39 mouse cellular contexts compared by ENCODE assay signal in genomic region chr8:106559844-106560243, GRCm38 (mm10). TPM values are rescaled to one million over a fixed set of nuclear protein-coding genes. Genes with fewer than 3 reads are reported as not detected.
DNase-seq lines count a peak whose midpoint lies in the region; ATAC-seq lines count a peak whose summit lies in the region.
"Had no signal": no experiment of that assay in that cellular context is flagged by ENCODE, and none has a peak within 500 bp of the region (broad histone marks: within the 10 kb centered on the region; RNA-seq: fewer than 3 reads in every experiment).

No protein-coding gene starts in this region.

- H3K4me2 ChIP-seq in forebrain, embryonic 15.5 days (replicated peaks), result no peak overlapping the region
- H3K4me2 ChIP-seq: embryonic facial prominence, embryonic 13.5 days; heart, embryonic 12.5 days; hindbrain, embryonic 13.5 days; limb, embryonic 13.5 days; liver, embryonic 15.5 days; midbrain, embryonic 13.5 days; neural tube, embryonic 13.5 days had no signal

- no peaks in the 10 kb centered on the region for H3K4me1 ChIP-seq in forebrain, embryonic 15.5 days
- H3K4me1 ChIP-seq: hindbrain, embryonic 13.5 days; midbrain, embryonic 13.5 days had no signal

- no peak for ATAC-seq in forebrain, embryonic 15.5 days (replicated peaks)
- ATAC-seq: intestine, embryonic 16.5 days; midbrain, embryonic 13.5 days had no signal

- H3K4me3 ChIP-seq in forebrain, embryonic 15.5 days, result no peak overlapping the region
- H3K4me3 ChIP-seq: embryonic facial prominence, embryonic 13.5 days; erythroblast, embryonic 14.5 days; heart, adult 2 months; heart, embryonic 12.5 days; hindbrain, embryonic 13.5 days; limb, embryonic 13.5 days; liver, embryonic 15.5 days; midbrain, embryonic 13.5 days; neural tube, embryonic 13.5 days had no signal

- H3K9me3 ChIP-seq in forebrain, embryonic 15.5 days, result peaks cover 8% of the 10 kb centered on the region; the same call in 1 of the 2 replicates
- H3K9me3 ChIP-seq: G1E; liver, embryonic 15.5 days had no signal

- H3K27ac ChIP-seq in forebrain, embryonic 15.5 days (replicated peaks), result no peak overlapping the region
- H3K27ac ChIP-seq: embryonic facial prominence, embryonic 13.5 days; heart, adult 2 months; hindbrain, embryonic 13.5 days; limb, embryonic 13.5 days; liver, embryonic 15.5 days; midbrain, embryonic 13.5 days; neural tube, embryonic 13.5 days; stomach, postnatal 0 days had no signal

- no peaks in the 10 kb centered on the region for H3K36me3 ChIP-seq in forebrain, embryonic 15.5 days
- H3K36me3 ChIP-seq: G1E; hindbrain, embryonic 13.5 days; liver, embryonic 15.5 days; midbrain, embryonic 13.5 days had no signal

- WGBS in forebrain, embryonic 15.5 days, result 69% methylated on average over 9 of the region's 9 CpGs

- intact Hi-C loops in gastrocnemius, postnatal 14 days (cut with DNase I; ENCODE audit: low total_unique reads), result no loop called here

- no peak overlapping the region for H3K9ac ChIP-seq in forebrain, embryonic 15.5 days (replicated peaks)
- H3K9ac ChIP-seq: embryonic facial prominence, embryonic 13.5 days; heart, embryonic 12.5 days; hindbrain, embryonic 13.5 days; limb, embryonic 13.5 days; liver, embryonic 15.5 days; midbrain, embryonic 13.5 days; neural tube, embryonic 13.5 days had no signal

- H3K27me3 ChIP-seq in forebrain, embryonic 15.5 days, result no peaks in the 10 kb centered on the region
- H3K27me3 ChIP-seq: embryonic facial prominence, embryonic 13.5 days; heart, embryonic 12.5 days; hindbrain, embryonic 13.5 days; limb, embryonic 13.5 days; liver, embryonic 15.5 days; neural tube, embryonic 13.5 days had no signal

- DNase-seq in layer of hippocampus, adult 11-12 months (ENCODE audit: low spot score), result peak; percentile 46
- no peak for DNase-seq in layer of hippocampus, postnatal 10 days (ENCODE audit: low spot score in 2 of 2)
- DNase-seq in layer of hippocampus, adult 18-20 months (ENCODE audit: low spot score in 2 of 2), result peak; percentile 61 to 85
- peak; percentile 27 to 35 for DNase-seq in layer of hippocampus, postnatal 36 days
- no peak for DNase-seq in frontal cortex, postnatal 14 days (ENCODE audit: low spot score in 2 of 2)
- no peak for DNase-seq in gastrocnemius, postnatal 14 days
- DNase-seq: adrenal gland, postnatal 10 days; cerebellum, adult 11-12 months; cerebellum, adult 9-11 months; gastrocnemius, postnatal 36 days; heart, adult 2 months; heart, postnatal 4 days; kidney, adult 8-10 months; kidney, postnatal 10 days; lung, postnatal 36 days; right cerebral cortex, postnatal 4 days had no signal

RNA-seq across cellular contexts. Expression of gene Gm10073, which starts 13.4 kb away (rescaled TPM):
- 100 to 1,000 TPM; 122 to 132 TPM for total RNA-seq in layer of hippocampus, postnatal 10 days (2021)
- 10 to 100 TPM; 87.0 to 90.7 TPM for total RNA-seq in layer of hippocampus, adult 18-20 months (2021)
- total RNA-seq in layer of hippocampus, postnatal 36 days (2021), result 10 to 100 TPM; 86.3 to 90.8 TPM
- total RNA-seq in gastrocnemius, postnatal 14 days (2021), result 100 to 1,000 TPM; 107 to 123 TPM
- polyA plus RNA-seq in forebrain, embryonic 15.5 days (2015; fragmentation: Nextera tagmentation; extraction: Ambion mirVana), result 5.2 and 7.9 TPM in 2 replicates

RNA-seq across cellular contexts. Expression of gene Cdh1, which starts 43.3 kb away (rescaled TPM):
- 1 to 10 TPM in 1 of 2 experiments, under 1 TPM in 1; 0.46 to 1.7 TPM for total RNA-seq in layer of hippocampus, postnatal 10 days (2021)
- under 1 TPM; 0.27 to 0.76 TPM for total RNA-seq in layer of hippocampus, adult 18-20 months (2021)
- under 1 TPM; 0.20 to 0.48 TPM for total RNA-seq in layer of hippocampus, postnatal 36 days (2021)
- total RNA-seq in gastrocnemius, postnatal 14 days (2021), result 1 to 10 TPM in 1 of 2 experiments, under 1 TPM in 1; 0.55 to 1.4 TPM
- polyA plus RNA-seq in forebrain, embryonic 15.5 days (2015; fragmentation: Nextera tagmentation; extraction: Ambion mirVana), result 1.2 and 1.8 TPM in 2 replicates
- total RNA-seq: heart, adult 2 months; megakaryocyte-erythroid progenitor cell, adult 5-6 weeks had no signal
- polyA plus RNA-seq: erythroblast, embryonic 14.5 days; G1E had no signal

RNA-seq across cellular contexts. Expression of gene Cdh3, which starts 49.2 kb away (rescaled TPM):
- total RNA-seq in layer of hippocampus, postnatal 10 days (2021), result under 1 TPM; 0.11 to 0.32 TPM
- total RNA-seq in layer of hippocampus, adult 18-20 months (2021), result under 1 TPM in 1 of 2 experiments, not detected in 1; 0.25 TPM
- total RNA-seq in layer of hippocampus, postnatal 36 days (2021), result under 1 TPM; 0.07 to 0.35 TPM
- under 1 TPM; 0.16 to 0.29 TPM for total RNA-seq in gastrocnemius, postnatal 14 days (2021)
- polyA plus RNA-seq in forebrain, embryonic 15.5 days (2015; fragmentation: Nextera tagmentation; extraction: Ambion mirVana), result 0.83 and 1.3 TPM in 2 replicates
- total RNA-seq: gastrocnemius, adult 18-20 months; megakaryocyte-erythroid progenitor cell, adult 5-6 weeks had no signal
- polyA plus RNA-seq: erythroblast, embryonic 14.5 days; G1E had no signal

RNA-seq across cellular contexts. Expression of gene 6030452D12Rik, which starts 59.5 kb away (rescaled TPM):
- not detected for total RNA-seq in layer of hippocampus, postnatal 10 days (2021)
- not detected for total RNA-seq in layer of hippocampus, adult 18-20 months (2021)
- not detected for total RNA-seq in layer of hippocampus, postnatal 36 days (2021)
- not detected for total RNA-seq in gastrocnemius, postnatal 14 days (2021)
- polyA plus RNA-seq in forebrain, embryonic 15.5 days (2015; fragmentation: Nextera tagmentation; extraction: Ambion mirVana), result not detected in 2 replicates
- total RNA-seq: adrenal gland, postnatal 10 days; G1E; gastrocnemius, adult 18-20 months; gastrocnemius, postnatal 36 days; heart, adult 2 months; heart, postnatal 4 days; left cerebral cortex, adult 8-10 months; left cerebral cortex, postnatal 36 days; megakaryocyte-erythroid progenitor cell, adult 5-6 weeks had no signal
- polyA plus RNA-seq: embryonic facial prominence, embryonic 13.5 days; erythroblast, embryonic 14.5 days; forebrain, embryonic 11.5 days; G1E; heart, adult 2 months; heart, embryonic 12.5 days; heart, postnatal 0 days; hindbrain, embryonic 13.5 days; intestine, embryonic 16.5 days; large intestine, adult 2 months; limb, embryonic 13.5 days; liver, embryonic 15.5 days; lung, embryonic 16.5 days; midbrain, embryonic 13.5 days; neural tube, embryonic 13.5 days; spleen, adult 2 months; stomach, postnatal 0 days; thymus, postnatal 0 days; urinary bladder, adult 2 months had no signal

Comparison
In these comparisons a context has a peak if more than half of its experiments do, and no peak if none do; other contexts are left out.
1. DNase-seq: peak in layer of hippocampus, adult 11-12 months (single experiment), layer of hippocampus, adult 18-20 months (2 of 2) and layer of hippocampus, postnatal 36 days (2 of 2); none in layer of hippocampus, postnatal 10 days (0 of 2), frontal cortex, postnatal 14 days (0 of 2) and gastrocnemius, postnatal 14 days (single experiment).